Mouse (Mus musculus) adrenal gland, postnatal 14 days (tissue): Measurements from ENCODE around the gene Zcchc2. TPM values are rescaled to one million over a fixed set of nuclear protein-coding genes. Genes with fewer than 3 reads are reported as not detected.

Source experiments
- DNase-seq: peaks from one replicate; pipeline ENCODE4 v3.0.0; 2021; ENCODE audit warnings: mixed read lengths
- long read RNA-seq, 2 experiments: library from polyadenylated mRNA; stranded (forward); transcript quantifications; one replicate each; pipeline ENCODE4 v2.0.0; 2021
- total RNA-seq: library from RNA; stranded (reverse); gene quantifications from 2 replicates; pipeline ENCODE4 v1.2.3, GENCODE M21; 2021

Gene Zcchc2
- 17.5 and 19.0 TPM in 2 replicates for total RNA-seq
- long read RNA-seq, experiment 1, full-length matches to known transcripts, result 5 of 12 reads
- long read RNA-seq, experiment 1, partial matches to known transcripts, result 0 of 12 reads
- long read RNA-seq, experiment 1, other reads (novel, unspliced or antisense), result 7 of 12 reads
- long read RNA-seq, experiment 2, full-length matches to known transcripts, result 5 of 17 reads
- long read RNA-seq, experiment 2, partial matches to known transcripts, result 5 of 17 reads
- long read RNA-seq, experiment 2, other reads (novel, unspliced or antisense), result 7 of 17 reads

DNA sequence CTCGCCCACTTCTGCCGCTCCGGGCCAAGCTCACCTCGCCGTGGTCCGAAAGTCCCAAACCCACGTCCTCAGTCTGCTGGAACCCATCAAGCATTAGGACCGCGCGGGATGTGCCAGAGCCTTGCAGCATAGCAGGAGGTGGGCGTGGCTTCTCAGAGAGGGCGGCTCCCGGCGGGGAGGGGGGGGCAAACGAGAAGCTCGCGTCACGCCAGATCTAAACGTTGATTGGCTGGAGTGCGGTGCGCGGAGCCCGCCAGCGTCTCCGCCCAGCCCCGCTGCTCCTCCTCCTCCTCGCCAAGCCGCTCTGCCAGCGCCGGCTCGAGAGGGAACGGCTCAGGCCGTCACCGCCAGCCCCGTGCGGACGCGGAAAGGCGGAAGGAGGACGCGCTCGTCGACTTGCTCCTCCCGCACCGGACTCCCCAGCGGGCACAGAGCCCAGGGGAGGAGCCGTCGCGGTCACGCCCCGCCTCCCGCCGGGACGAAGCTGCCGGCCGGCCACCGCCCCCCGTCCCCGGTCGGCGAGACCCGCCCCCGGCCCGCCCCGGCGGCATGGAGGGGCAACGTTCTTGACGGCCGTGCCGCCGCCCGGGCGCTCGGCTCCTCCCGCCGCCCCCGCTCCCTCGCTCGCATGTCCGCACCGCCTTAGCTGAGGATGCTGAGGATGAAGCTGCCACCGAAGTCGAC lies at the start of gene Zcchc2:
Gene Zcchc2 (plus strand): TSS at position 269 of the 684 bp plus-strand sequence.
- DNase-seq, result peak; percentile 100

DNA sequence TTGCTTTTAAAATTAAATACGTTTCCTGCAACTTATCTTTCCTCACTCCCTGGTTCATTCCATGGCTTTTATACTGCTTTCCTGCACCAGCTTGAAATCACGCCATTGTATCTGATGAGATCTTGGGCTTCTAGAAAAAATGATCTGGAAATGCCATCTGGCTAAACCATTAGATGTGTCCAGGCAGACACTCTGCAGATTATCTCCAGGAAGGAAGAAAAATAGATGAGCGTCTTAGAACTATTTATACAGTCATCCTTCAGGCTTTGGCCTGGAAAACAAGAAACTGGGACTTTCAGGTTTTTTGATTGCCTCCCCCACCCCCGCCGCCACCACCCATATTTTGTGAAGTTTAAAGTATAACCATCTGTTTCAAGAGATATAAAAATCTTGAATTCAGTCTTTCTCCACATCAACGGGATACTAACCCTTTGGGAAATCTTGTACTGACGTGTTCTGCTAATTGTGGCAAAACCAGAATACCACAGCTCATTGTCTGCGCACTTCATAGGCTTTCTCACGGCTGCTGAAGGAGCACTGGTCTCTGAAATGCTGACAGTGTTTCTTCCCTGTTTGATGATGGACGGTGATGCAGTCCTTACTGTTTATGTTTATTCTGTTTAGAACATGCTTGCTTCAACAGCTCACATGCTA lies 45.2 kb upstream of the Zcchc2 start:
- DNase-seq, result no peak

- peak; percentile 23 for DNase-seq
Observed at GRCm38 (mm10) chr1:105946581-105947540, 43.3 kb upstream of the Zcchc2 start.

- DNase-seq, result no peak
Observed at GRCm38 (mm10) chr1:105948352-105948751, 41.9 kb upstream of the Zcchc2 start.

DNA sequence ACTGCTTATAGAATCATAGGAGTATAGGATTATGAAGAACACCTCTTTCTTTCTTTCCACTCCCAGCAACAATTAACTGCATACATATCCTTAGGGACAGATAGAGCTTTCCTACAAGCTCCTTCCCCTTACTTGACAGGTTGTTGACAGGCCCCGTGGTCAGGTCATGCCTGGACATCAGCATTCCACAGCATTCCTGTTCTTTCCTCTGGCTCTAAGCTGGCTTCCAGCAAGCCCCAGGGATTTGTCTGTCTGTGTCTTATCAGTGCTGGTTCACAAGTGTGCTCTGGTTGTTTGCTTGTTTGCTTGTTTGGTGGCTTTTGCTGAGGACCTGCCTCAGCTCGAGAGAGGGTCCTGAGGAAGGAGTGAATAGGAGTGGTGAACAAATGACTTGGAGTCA lies 36.6 kb upstream of the Zcchc2 start:
- DNase-seq, result no peak

DNA sequence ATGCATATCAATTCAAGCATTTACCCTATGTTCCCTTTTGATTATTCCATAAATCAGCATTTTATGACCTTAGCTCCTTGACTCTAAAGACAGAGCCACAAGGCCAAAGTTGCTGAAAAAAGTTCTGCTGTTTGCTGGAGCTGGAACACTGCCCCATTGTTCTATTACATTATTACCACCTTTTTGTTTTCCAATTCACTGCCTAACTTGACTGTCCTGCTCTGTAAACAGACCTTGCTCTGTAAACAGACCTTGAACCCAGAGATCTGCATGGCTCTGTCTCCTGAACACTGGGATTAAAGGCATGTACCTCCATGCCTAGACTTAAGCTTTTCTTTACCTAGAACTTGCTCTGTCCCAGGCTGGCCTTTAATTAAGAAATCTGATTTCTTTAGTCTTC lies 36.2 kb upstream of the Zcchc2 start:
- no peak for DNase-seq

DNA sequence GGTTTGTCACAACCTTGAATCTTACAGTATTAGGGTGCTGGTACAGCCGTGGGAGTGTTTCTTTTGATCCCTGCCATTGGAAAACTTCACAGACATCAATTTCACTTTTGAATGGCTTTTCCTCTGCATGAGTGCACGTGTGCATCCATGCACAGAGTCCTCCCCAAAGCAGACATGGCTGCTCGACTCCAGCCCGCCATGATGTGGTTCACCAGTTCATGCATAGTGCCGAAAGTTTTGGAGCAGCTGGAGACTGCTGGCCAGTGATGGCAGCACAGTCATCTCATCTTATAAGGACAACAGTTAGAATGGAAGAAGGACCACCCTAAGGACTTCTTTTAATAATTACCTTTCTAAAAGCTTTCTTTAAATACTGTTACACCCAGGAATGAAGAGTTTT lies 34.1 kb upstream of the Zcchc2 start:
- no peak for DNase-seq

DNA sequence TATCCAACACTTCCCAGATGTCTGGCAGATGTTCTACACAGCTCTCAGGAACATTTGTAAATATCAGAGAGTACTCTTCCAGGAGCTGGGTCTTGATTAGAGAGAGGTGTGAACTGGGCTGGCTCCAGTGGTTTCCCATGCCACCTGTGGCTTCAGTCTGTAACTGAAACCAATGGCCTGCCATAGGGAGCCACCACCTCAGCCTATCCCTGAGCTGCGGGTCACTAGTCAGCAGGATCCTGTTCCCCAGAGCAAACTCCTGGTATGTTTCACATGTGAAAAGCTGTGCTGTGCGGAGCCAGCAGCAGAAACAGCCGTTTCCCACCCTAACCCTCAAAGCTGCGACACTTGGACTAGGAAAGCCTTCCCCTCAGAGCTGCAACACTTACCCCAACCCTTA lies 28.7 kb upstream of the Zcchc2 start:
- no peak for DNase-seq

- no peak for DNase-seq
Observed at GRCm38 (mm10) chr1:105962084-105962818, 28.0 kb upstream of the Zcchc2 start.

DNA sequence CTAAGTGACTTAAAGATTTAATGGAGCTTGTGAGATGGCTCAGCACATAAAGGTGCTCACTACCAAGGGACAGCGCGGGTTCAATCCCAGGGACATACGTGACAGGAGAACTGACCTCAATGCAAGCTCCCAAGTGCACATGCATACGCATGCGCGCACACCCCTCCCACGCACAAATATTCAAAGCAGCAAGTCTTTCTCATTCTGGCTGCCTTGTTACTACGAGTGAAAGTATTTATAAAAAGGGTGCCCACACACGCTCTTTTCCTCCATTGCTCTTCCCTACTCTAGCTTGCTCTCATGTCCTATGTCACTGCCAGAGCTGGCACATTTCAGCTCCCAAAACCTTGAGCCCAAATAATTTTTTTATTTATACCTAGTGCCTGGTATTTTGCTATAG lies 27.4 kb upstream of the Zcchc2 start:
- no peak for DNase-seq

GRCm38 (mm10) chr1:105964514-105964913 lies 25.7 kb upstream of the Zcchc2 start:
- no peak for DNase-seq

DNA sequence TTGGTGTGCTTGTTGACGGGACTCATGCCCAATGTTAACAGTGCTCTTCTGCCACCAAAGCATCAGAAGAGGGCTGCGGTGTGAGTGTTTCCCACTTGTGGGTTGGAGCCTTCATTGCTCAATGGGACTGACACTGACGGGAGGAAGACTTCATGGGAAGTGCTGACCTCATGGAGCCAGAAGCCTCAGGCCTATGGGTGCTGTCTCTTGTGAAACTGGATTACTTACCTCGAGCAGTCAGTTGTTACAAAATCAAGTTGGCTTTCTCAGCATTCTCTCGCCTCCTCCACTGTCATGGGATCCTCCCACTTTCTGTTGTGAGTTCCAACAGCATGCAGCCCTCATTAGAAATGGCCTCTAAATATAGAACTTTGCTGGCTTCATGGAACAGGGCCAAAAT lies 25.0 kb upstream of the Zcchc2 start:
- peak; percentile 21 for DNase-seq

DNA sequence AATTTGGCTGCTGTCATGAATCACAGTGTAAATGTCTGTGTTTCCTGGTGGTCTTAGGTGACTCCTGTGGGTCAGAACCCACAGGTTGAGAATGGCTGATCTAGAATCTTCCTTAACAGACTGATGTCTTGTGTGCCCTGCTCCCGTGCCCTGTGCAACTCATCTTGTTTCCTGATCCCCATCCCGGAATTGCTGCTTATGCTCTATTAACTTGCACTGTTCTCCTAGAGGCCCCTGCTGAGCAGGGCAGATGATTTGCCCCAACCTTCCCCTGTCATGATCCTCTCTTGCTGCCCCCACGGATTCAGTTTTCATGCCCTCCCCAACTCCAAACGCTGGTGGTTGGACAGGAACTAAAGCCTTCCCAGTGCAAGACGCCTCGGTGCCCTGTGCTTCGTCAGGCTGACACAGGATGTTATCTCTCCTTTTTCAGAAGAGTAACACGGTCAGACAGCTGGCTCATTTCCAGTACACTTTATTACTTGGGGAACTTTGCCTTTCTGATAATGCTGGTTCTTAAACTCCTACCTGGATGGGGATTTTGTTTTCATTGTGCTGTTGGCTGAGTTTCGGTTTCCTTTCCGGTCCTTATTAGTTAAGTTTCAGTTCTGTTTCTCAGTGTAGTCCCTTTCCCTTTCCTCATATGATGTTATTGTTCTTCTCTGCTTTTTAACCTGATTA lies 18.6 kb upstream of the Zcchc2 start:
- peak; percentile 61 for DNase-seq

DNA sequence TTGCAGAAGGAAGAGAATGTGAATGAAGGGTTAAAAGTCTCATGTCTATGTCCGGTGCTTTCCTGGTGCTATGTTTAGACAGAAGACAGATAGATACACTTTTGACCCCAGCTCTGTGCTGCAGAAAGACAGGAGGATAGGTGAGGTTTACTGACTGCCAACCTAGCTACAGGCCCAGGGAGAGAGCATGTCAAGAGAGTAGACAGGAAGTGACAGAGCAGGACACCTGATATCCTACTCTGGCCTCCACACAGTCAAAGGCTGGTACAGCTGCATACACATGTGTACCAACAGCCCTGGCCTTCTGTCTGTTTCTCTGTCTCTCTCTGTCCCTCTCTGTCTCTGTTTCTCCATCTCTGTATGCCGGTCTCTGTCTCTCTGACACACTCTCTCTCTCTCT lies 16.2 kb upstream of the Zcchc2 start:
- no peak for DNase-seq

DNA sequence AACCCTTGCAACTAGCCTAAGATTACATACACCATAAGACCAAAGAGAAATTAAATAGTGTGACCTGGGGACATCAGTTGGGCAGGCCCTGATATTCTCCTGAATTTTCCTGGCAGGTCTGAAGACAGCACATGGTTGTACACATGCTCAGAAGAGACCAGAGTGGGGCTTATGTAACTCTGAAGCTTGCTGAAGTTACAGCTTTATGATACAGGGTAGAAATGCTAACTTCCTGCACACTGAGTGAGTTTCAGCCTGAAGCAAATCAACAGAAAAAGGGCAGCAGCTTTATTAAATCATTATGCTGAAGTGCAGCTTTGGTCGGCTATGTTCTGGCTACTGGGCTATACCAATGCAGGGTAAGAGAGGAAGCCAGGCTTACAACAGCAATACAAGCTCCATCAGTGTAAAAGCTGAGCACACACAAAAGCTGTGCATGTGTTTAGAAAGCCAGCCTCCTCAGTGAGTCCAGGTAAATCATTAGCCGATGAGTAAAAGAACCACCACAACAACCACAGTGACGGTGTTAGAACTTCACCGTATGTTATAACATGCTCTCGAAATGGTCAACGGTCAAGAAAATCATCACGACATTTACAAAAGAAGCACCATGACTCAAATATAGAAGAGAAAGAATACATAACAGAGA lies 12.6 kb upstream of the Zcchc2 start:
- no peak for DNase-seq

- DNase-seq, result peak; percentile 45
Observed at GRCm38 (mm10) chr1:105980849-105981610, 9.2 kb upstream of the Zcchc2 start.

DNA sequence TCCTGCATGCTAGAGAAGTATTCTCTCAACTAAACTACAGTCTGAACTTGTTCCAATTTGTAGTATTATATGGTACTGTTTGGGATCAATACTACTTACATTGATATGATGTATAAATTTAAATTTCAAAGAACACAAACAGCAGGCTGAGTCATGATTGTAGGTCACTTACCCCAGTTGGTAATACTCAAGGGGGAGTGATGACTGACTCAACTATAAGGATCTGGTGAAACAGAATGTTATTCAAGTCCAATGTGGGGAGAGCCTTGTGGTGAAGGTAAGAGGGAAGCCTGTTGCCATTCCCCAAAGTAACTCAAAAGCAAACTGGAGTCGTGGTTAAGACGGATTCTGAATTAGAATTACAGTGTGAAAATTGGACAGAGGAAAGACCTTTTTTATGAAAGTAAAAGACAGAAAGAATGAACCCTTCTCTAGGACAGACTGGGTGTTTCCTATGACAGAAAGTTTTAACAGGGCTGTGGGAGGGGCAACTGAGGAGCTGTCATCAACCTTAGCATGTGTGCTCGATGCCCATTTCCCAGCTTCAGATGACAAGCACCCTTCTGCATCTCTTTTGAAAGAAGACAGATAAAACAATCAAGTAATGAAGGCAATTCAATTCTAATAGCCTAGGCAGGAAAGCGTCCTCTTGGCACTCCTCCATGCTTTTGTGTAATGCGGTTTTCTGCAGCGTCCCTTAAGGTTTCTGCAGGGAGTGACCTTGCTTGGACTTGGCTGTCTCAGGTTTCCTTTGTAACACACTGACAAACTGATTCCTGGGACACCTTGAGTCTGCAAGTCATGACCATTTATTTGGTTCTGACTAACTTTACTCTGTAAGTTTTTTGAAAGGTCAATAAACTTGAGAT lies 7.5 kb upstream of the Zcchc2 start:
- DNase-seq, result peak; percentile 86

DNA sequence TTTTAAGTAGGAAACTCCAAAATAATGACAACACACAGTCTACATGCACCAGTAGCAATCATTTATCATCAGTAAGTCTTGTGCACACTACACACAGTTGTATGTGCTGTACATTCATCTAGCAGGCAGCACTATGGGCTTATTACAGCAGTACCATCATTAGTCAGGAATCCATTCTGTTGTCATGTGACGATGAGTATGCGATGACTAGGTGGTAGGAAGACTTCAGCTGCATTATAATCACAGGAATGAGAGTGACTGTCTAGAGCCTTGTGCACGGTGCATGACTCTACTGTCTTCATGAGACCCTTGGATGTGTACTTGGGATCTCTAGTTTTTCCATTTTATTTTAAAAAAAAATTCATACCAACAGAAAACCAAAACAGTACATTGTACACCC lies 6.0 kb upstream of the Zcchc2 start:
- no peak for DNase-seq

DNA sequence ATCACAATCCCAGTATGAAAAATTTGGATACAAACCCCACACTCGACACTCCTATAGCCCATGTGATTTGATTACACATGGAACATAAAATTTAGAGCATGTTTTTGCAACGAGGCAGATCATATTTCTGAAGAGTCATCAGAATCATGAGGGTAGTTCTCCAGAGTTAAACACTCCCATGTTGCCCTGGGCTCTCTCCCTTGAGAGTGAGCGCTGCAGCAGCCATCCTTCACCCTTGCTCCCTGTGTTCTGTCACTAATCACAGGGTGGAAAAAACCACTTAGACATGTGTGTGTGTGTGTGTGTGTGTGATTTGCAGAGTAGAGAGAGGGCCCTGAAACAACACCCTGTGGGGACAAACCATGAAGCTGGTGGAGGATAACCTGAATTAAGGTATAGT lies 2.0 kb upstream of the Zcchc2 start:
- peak; percentile 51 for DNase-seq
